Mouse (Mus musculus): Measurements from ENCODE around the gene Ndufc1. TPM values are rescaled to one million over a fixed set of nuclear protein-coding genes. Genes with fewer than 3 reads are reported as not detected.
"Not testable (repeated sequence)": the region's sequence is repeated elsewhere in the genome, so short reads cannot be mapped to it uniquely, and the experiment has no call there.

Ndufc1 gene
- total RNA-seq, 2 experiments from 2014 or later, result 357 to 360 TPM

GRCm38 (mm10) chr3:51371826-51372225 lies 37.0 kb downstream of the Ndufc1 start:
- no peak for DNase-seq (ENCODE audit: low spot score in 2 of 2)

DNA sequence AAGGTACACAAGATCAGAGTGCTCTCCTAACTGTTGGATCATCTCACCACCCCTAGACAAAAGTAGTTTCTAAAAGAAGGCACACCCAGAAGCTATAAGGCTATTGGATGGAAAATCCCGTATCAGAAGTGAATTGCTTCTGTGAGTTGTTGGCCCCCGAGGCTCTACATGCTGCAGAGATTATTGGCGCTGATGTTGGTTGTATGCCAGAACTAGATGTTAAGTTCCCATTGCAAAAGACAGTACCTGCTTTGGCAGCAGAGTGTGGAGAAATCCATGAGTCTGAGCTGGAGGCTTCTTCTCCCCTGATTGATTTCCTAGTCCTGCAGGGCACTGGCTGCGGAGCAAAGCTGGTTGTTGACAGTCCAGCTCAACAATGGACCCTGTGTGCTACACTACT lies 40.8 kb downstream of the Ndufc1 start:
- no peak for DNase-seq (ENCODE audit: low spot score in 2 of 2)

- DNase-seq (ENCODE audit: low spot score in 2 of 2), result no peak
These were observed 41.9 kb downstream of the Ndufc1 start for GRCm38 (mm10) chr3:51366926-51367325.

GRCm38 (mm10) chr3:51365517-51365882 lies 43.3 kb downstream of the Ndufc1 start:
- no peak for DNase-seq (ENCODE audit: low spot score in 2 of 2)

GRCm38 (mm10) chr3:51364703-51365516 lies 43.9 kb downstream of the Ndufc1 start:
- DNase-seq (ENCODE audit: low spot score in 2 of 2), result peak; percentile 76 to 90

DNA sequence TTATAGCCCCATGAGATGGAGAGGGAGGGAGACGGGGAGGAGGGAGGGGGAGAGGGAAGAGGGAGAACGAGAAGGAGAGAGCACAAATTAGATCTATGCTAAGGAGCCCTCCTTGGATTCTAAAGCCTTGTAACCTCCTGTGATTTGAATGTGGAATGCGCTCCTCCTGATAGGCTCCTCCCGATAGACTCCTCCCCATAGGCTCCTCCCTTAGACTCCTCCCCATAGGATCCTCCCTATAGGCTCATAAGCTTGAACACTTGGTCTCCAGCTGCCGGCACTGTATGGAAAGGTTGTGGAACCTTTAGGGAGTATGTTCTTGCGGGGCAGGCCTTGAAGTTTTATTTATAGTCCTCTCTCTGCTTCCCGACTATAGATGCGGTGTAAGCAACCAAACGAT lies 47.7 kb downstream of the Ndufc1 start:
- DNase-seq (ENCODE audit: low spot score in 2 of 2), result no peak

DNA sequence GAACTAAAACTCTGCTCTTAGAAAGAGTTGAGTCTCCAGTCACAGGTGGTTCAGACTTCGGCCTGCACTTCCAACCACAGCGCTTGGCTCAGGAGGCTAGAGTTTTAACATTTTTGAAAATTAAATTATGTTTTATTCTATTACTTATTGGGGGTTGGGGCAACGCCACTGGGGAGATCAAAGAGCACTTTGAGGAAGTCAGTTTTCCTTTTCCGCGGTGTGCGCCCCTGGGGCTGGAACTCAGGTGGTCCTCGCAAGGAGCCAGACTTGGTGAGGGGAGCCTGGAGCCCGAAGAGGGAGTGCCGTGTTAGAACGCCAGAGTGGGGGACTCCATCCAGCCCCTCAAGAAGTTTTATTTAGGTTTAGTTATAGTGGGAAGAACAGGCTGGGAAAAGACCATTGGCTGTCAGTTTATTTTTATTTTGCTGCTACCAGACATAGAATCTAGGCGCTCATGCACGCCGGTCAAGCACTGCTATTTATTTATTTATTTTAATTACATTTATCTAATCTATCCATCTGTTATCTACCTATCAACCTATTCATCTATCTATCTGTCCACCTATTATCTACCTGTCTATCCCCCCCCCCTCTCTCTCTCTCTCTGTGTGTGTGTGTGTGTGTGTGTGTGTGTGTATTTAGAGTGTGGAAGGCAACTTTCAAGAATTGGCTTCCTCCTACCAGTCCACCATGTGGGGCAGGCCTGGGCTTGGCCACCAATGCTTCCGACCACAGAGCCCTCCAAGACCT lies 49.1 kb downstream of the Ndufc1 start:
- no peak for DNase-seq (ENCODE audit: low spot score in 2 of 2)

- peak; percentile 63 to 65 for DNase-seq (ENCODE audit: low spot score in 2 of 2)
These were observed 49.9 kb downstream of the Ndufc1 start for GRCm38 (mm10) chr3:51358660-51359557.

GRCm38 (mm10) chr3:51358181-51358580 lies 50.6 kb downstream of the Ndufc1 start:
- peak; percentile 61 to 78 for DNase-seq (ENCODE audit: low spot score in 2 of 2)

DNA sequence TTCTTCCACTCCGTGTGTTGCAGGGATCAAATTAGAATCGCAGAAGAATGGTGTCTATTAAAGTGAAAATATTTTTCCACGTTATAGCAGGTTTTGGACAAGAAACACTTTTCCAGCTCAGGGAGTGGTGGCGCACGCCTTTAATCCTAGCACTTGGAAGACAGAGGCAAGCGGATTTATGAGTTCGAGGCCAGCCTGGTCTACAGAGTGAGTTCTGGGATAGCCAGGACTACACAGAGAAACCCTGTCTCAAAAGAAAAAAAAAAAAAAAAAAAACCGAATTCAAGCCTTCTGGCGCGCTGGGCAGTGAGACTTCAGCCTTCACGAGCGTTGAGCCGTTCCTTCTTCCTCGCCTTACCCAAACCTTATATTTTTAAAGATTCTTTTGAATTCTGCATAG lies 51.2 kb downstream of the Ndufc1 start:
- DNase-seq (ENCODE audit: low spot score in 2 of 2), result peak in 1 of 2 experiments; percentile 17

GRCm38 (mm10) chr3:51357078-51357477 lies 51.7 kb downstream of the Ndufc1 start:
- no peak for DNase-seq (ENCODE audit: low spot score in 2 of 2)

DNA sequence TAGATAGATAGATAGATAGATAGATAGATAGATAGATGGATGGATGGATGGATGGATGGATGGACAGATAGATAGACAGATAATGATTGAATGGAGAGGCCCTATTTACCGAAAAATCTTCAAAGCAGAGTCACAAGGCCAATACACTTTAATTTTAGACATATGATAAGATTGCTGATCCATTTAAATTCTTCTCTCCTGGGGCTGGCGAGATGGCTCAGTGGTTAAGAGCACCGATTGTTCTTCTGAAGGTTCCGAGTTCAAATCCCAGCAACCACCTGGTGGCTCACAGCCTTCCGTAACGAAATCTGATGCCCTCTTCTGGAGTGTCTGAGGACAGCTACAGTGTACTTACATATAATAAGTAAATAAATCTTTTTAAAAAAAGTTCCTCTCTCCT lies 53.8 kb downstream of the Ndufc1 start:
- not testable (repeated sequence) for DNase-seq (ENCODE audit: low spot score in 2 of 2)

Other genes with a start within 250 kb of the Ndufc1 start
- 10 to 100 TPM; 54.4 to 58.6 TPM for gene Noct, start 184.5 kb downstream of the Ndufc1 start, total RNA-seq (2021)
- 10 to 100 TPM; 33.6 to 39.0 TPM for gene Elf2, start 68.3 kb downstream of the Ndufc1 start, total RNA-seq (2021)
- gene Mgarp, start 12.2 kb downstream of the Ndufc1 start, total RNA-seq (2021), result not detected
- 10 to 100 TPM; 41.8 to 46.9 TPM for gene Naa15, start 6.2 kb upstream of the Ndufc1 start, total RNA-seq (2021)
- 10 to 100 TPM; 24.0 to 27.1 TPM for gene Rab33b, start 74.9 kb upstream of the Ndufc1 start, total RNA-seq (2021)
- 10 to 100 TPM; 88.8 to 95.4 TPM for gene Setd7, start 151.9 kb upstream of the Ndufc1 start, total RNA-seq (2021)

All from layer of hippocampus, postnatal 14 days (tissue).